Mouse (Mus musculus): ENCODE results near the gene Noxo1.

Noxo1 gene

DNA sequence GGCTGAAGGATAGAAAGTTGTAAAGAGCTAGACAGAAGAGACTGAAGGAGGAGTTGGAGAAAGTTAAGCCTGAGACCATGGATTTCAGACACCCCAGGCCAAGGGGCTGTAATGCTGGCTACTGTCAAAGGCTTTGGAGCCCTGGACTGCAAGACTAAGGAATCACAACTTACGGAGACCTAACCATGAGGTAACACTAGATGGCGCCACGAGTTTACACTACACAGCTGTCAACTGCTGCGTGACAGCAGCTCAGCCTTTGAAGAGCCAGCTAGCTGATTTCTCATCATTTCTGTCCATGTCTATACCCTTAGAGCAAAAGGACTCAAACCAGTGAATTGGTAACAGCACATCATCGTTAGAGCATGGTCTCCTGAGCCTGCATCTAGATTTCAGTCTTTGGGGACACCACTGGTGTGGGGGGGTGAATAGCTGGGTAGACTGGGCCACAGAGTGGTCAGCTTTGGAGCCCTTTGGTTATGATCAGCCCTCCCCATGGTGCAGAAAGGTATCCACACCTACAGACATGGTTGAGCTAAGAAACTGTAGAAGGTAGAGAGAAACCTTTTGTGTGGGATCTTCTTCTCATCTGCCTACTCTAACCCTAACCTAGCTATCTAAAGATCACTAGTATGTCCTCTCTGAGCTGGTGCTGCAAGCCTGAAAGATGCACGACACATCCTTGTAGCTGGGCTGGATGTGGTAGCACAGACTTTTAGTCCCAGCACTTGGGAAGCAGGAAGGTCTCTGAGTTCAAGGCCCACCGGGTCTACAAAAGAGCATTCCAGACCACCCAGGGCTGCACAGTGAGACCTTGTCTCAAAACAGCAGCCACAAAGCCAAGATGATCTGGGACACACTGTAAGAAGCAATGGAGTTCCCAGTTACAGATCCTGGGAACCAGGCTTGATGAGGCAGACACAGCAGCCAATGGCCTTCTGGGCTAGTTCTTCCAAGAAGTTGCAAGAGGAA, 49.8 kb downstream of the Noxo1 start:
- peak; percentile 61 to 83 for DNase-seq

DNA sequence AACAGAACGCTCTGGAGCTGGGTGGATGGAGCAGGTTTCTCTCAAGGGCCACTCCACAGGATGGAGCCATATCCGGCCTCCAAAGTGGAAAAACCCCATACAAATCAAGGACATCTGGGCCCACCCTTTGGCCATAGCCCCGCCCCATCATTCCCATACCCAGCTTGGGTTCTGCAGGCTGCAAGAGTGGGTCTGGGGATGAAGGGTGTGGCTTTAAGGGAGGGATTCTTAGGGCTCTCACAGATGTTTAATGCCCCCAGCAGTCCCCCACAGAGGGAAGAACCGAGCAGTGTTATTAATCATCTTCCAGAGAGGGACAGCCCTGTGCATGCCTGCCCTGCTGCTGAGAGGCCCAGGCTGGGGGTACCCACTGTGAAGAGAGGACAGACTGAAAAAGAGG, 51.0 kb downstream of the Noxo1 start:
- no peak for DNase-seq

Data from cerebellum, postnatal 25 days (tissue).